Mouse (Mus musculus): ENCODE data around the gene Mark2. TPM values are rescaled to one million over a fixed set of nuclear protein-coding genes. Genes with fewer than 3 reads are reported as not detected.
A peak's percentile ranks its signal among the peaks of the same experiment; 100 is the strongest.

The Mark2 gene
- polyA plus RNA-seq, 1 experiment from 2014 or later = 65.1 TPM

GRCm38 (mm10) chr19:7295959-7296358, 45.7 kb downstream of the Mark2 start:
- no peak for DNase-seq (ENCODE audit: low spot score)

- DNase-seq (ENCODE audit: low spot score) = peak; percentile 86
Measured at GRCm38 (mm10) chr19:7295071-7295658, 46.5 kb downstream of the Mark2 start.

GRCm38 (mm10) chr19:7294098-7294876, 47.4 kb downstream of the Mark2 start:
- DNase-seq (ENCODE audit: low spot score) = peak; percentile 40

- no peak for DNase-seq (ENCODE audit: low spot score)
Measured at GRCm38 (mm10) chr19:7291958-7292709, 49.5 kb downstream of the Mark2 start.

- DNase-seq (ENCODE audit: low spot score) = no peak
Measured at GRCm38 (mm10) chr19:7289767-7290166, 51.9 kb downstream of the Mark2 start.

- DNase-seq (ENCODE audit: low spot score) = no peak
Measured at GRCm38 (mm10) chr19:7288288-7288687, 53.4 kb downstream of the Mark2 start.

- no peak for DNase-seq (ENCODE audit: low spot score)
Measured at GRCm38 (mm10) chr19:7286563-7287315, 54.9 kb downstream of the Mark2 start.

GRCm38 (mm10) chr19:7280557-7281330, 60.9 kb downstream of the Mark2 start:
- peak; percentile 10 for DNase-seq (ENCODE audit: low spot score)

GRCm38 (mm10) chr19:7279114-7279513, 62.5 kb downstream of the Mark2 start:
- DNase-seq (ENCODE audit: low spot score) = peak; percentile 81

GRCm38 (mm10) chr19:7278200-7278906, 63.3 kb downstream of the Mark2 start:
- no peak for DNase-seq (ENCODE audit: low spot score)

- DNase-seq (ENCODE audit: low spot score) = no peak
Measured at GRCm38 (mm10) chr19:7276796-7277195, 64.9 kb downstream of the Mark2 start.

- no peak for DNase-seq (ENCODE audit: low spot score)
Measured at GRCm38 (mm10) chr19:7276053-7276659, 65.5 kb downstream of the Mark2 start.

GRCm38 (mm10) chr19:7275131-7275789, 66.4 kb downstream of the Mark2 start:
- DNase-seq (ENCODE audit: low spot score) = no peak

GRCm38 (mm10) chr19:7274326-7274990, 67.2 kb downstream of the Mark2 start:
- peak; percentile 10 for DNase-seq (ENCODE audit: low spot score)

- DNase-seq (ENCODE audit: low spot score) = peak; percentile 17
Measured at GRCm38 (mm10) chr19:7273486-7273885, 68.2 kb downstream of the Mark2 start.

- no peak for DNase-seq (ENCODE audit: low spot score)
Measured at GRCm38 (mm10) chr19:7269290-7270044, 72.2 kb downstream of the Mark2 start.

GRCm38 (mm10) chr19:7268722-7269090, 73.0 kb downstream of the Mark2 start:
- DNase-seq (ENCODE audit: low spot score) = peak; percentile 80

Measured in thymus, postnatal 0 days (tissue).